Mouse (Mus musculus) spleen, postnatal 14 days (tissue): ENCODE data around the gene Rnf144a.
"Not testable (repeated sequence)": the region's sequence is repeated elsewhere in the genome, so short reads cannot be mapped to it uniquely, and the experiment has no call there.

ENCODE experiments used
- DNase-seq, 2 experiments: peaks; one replicate each; pipeline ENCODE4 v3.0.0; 2021 to 2022; ENCODE audit warnings: low spot score in 2 of 2

Rnf144a gene

GRCm38 (mm10) chr12:26323783-26324364 is 91.2 kb downstream of the Rnf144a start:
- DNase-seq, result no peak

GRCm38 (mm10) chr12:26316261-26316660 is 98.8 kb downstream of the Rnf144a start:
- no peak for DNase-seq

- DNase-seq, result peak; percentile 16 to 45
Measured at GRCm38 (mm10) chr12:26314959-26315358, 100.1 kb downstream of the Rnf144a start.

- DNase-seq, result peak in 1 of 2 experiments; percentile 12
Measured at GRCm38 (mm10) chr12:26311548-26311947, 103.5 kb downstream of the Rnf144a start.

GRCm38 (mm10) chr12:26310247-26310646 is 104.8 kb downstream of the Rnf144a start:
- no peak for DNase-seq

- no peak for DNase-seq
Measured at GRCm38 (mm10) chr12:26302886-26303285, 112.2 kb downstream of the Rnf144a start.

GRCm38 (mm10) chr12:26299515-26300090 is 115.5 kb downstream of the Rnf144a start:
- DNase-seq, result no peak

- DNase-seq, result not testable (repeated sequence)
Measured at GRCm38 (mm10) chr12:26295995-26296394, 119.1 kb downstream of the Rnf144a start.

GRCm38 (mm10) chr12:26289200-26289599 is 125.9 kb downstream of the Rnf144a start:
- DNase-seq, result no peak

GRCm38 (mm10) chr12:26288347-26288746 is 126.7 kb downstream of the Rnf144a start:
- no peak for DNase-seq

GRCm38 (mm10) chr12:26285939-26286338 is 129.1 kb downstream of the Rnf144a start:
- no peak for DNase-seq

GRCm38 (mm10) chr12:26285460-26285859 is 129.6 kb downstream of the Rnf144a start:
- DNase-seq, result no peak

GRCm38 (mm10) chr12:26280719-26281480 is 134.2 kb downstream of the Rnf144a start:
- DNase-seq, result no peak

GRCm38 (mm10) chr12:26277002-26277669 is 137.9 kb downstream of the Rnf144a start:
- DNase-seq, result peak in 1 of 2 experiments; percentile 3

GRCm38 (mm10) chr12:26276556-26276955 is 138.5 kb downstream of the Rnf144a start:
- no peak for DNase-seq
